Mouse (Mus musculus) liver, adult 2 months (tissue): ENCODE data around the gene Il31. TPM values are rescaled to one million over a fixed set of nuclear protein-coding genes. Genes with fewer than 3 reads are reported as not detected.

Experiments used
- DNase-seq: peaks from one replicate; pipeline ENCODE4 v3.0.0-alpha.2; 2011; ENCODE audit warnings: low read depth, low spot score; ENCODE audit errors: extremely low read depth
- H3K27ac ChIP-seq: fragments of 200-500 bp; replicated peaks from 2 replicates; pipeline ENCODE4 v1.5.1; 2012; ENCODE audit warnings: low read depth, mild to moderate bottlenecking, control low read depth, inconsistent platforms, low read length; ENCODE audit not compliant: insufficient read depth
- H3K27me3 ChIP-seq: fragments of 200-500 bp; 2 replicates; pipeline ENCODE4 v1.6.1; 2012; ENCODE audit warnings: mild to moderate bottlenecking, moderate library complexity, low read length, inconsistent platforms; ENCODE audit not compliant: control insufficient read depth, insufficient read depth
- H3K36me3 ChIP-seq: fragments of 200-500 bp; 2 replicates; pipeline ENCODE4 v1.6.1; 2012; ENCODE audit warnings: low read length, inconsistent platforms; ENCODE audit not compliant: control insufficient read depth, insufficient read depth
- H3K4me1 ChIP-seq: fragments of 200-500 bp; 2 replicates; pipeline ENCODE4 v1.6.1; 2011; ENCODE audit warnings: low read length; ENCODE audit not compliant: control insufficient read depth, insufficient read depth
- H3K4me3 ChIP-seq: fragments of 200-500 bp; 2 replicates; pipeline ENCODE4 v1.5.1; 2011; ENCODE audit warnings: low read depth, mild to moderate bottlenecking, control low read depth, low read length, moderate library complexity; ENCODE audit not compliant: insufficient read depth
- H3K79me2 ChIP-seq: fragments of 200-500 bp; 2 replicates; pipeline ENCODE4 v1.6.1; 2012; ENCODE audit warnings: inconsistent platforms, mild to moderate bottlenecking, low read length, moderate library complexity; ENCODE audit not compliant: control insufficient read depth, insufficient read depth
- H3K9ac ChIP-seq: fragments of 200-500 bp; 2 replicates; pipeline ENCODE4 v1.6.1; 2012; ENCODE audit warnings: low read depth, mild to moderate bottlenecking, control low read depth, inconsistent platforms, low read length
- CTCF ChIP-seq: fragments of 200-500 bp; IDR thresholded peaks from 2 replicates; pipeline ENCODE4 v1.5.1; 2011; ENCODE audit warnings: low read depth, low read length, control low read depth
- POLR2A ChIP-seq: fragments of 200-500 bp; IDR thresholded peaks from 2 replicates; pipeline ENCODE4 v1.6.1; 2011; ENCODE audit warnings: low read length, control low read depth; ENCODE audit not compliant: insufficient read depth; ENCODE audit errors: extremely low read depth
- WGBS: fragments of 180-500 bp; shearing (Covaris S2); methylation state at CpG from one replicate; pipeline ENCODE4 v1.1.7; 2018; 5-methylcytosine and 5-hydroxymethylcytosine counted together
- polyA plus RNA-seq: library from polyadenylated mRNA; depleted of rRNA; stranded (reverse); fragments of >200 nt; gene quantifications from 2 replicates; pipeline ENCODE4 v1.2.3, GENCODE M21; 2012; rRNA removed
- total RNA-seq: library from RNA; depleted of rRNA; stranded (reverse); fragments of >200 nt; gene quantifications from 2 replicates; pipeline ENCODE4 v1.2.3, GENCODE M21; 2014; rRNA removed

The Il31 gene
- total RNA-seq (not detected in 2 replicates), polyA plus RNA-seq (not detected in 2 replicates)

DNA sequence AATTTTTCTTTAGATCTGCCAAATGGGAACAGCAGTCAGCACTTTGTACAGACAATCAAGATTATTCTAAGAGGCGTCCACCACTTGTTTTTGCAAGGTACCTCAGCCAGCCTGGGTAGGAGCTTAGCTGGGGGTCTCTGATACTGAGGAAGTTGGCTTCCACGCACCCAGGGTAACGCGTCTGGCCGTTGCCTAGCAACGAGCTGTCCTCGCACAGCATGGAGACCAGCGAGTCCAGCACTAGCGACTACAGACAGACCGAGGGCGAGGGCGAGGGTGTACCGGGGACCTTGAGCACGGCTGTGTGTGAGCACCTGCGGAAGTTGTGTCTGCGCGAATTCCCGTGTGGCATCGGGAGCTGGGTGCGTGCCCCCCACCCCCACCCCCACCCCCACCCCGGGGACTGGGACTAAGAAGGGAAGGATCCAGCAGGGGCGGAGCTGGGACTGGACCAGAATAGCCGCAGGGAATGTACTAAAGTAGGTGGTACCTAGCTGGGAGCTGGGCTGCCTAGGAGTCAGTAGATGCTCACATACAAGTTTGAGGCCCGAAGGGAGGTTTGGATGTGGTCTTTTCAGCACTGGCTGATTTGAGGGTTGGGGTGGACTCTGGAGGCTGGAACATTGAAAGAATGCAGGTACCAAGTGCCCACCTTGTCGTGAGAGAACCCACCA, at the start of gene Il31, which contains the start of gene Lrrc43:
Gene Il31 (minus strand): TSS at position 378 of the 674 bp plus-strand sequence.
Gene Lrrc43 (plus strand): TSS at position 194 of the 674 bp plus-strand sequence.
- no peaks in the 10 kb centered on the region for H3K79me2 ChIP-seq
- WGBS: 14% methylated on average over 25 of the region's 25 CpGs
- H3K27me3 ChIP-seq: no peaks in the 10 kb centered on the region
- H3K36me3 ChIP-seq: no peaks in the 10 kb centered on the region
- H3K4me1 ChIP-seq: no peaks in the 10 kb centered on the region
- H3K4me3 ChIP-seq: no peak within 1 kb of the TSS
- DNase-seq: no peak
- no peak within 1 kb of the TSS for H3K27ac ChIP-seq
- H3K9ac ChIP-seq: no peak within 1 kb of the TSS
- no peak for TF ChIP-seq CTCF
- no peak for TF ChIP-seq POLR2A

DNA sequence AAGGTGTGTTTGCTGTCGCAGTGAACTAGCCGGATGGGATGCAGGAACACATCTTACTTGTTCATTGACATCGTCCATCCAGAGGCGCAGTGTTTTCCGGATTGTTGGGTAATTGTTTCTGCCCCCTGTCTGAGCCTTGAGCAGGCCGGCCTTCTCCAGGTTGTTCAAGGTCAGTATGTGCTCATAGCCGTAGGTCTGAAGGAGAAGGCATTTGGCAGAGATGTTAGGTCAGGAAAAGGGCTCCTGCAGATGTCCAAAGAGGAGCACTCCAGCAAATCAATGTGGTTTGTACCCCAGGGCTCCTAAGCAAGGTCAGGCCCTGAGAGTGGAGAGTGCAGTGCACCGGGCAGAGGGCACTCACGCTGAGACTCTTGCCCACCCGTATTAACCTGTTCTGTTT, 44.5 kb upstream of the Il31 start:
- Histone ChIP-seq H3K4me1 (no peaks in the 10 kb centered on the region), H3K27ac (no peak overlapping the region), H3K27me3 (no peaks in the 10 kb centered on the region), H3K9ac (no peak overlapping the region), H3K4me3 (no peak overlapping the region), H3K36me3 (peaks cover 44% of the 10 kb centered on the region), H3K79me2 (no peaks in the 10 kb centered on the region)
- WGBS: 94% methylated on average over 10 of the region's 10 CpGs
- DNase-seq: no peak
- TF ChIP-seq POLR2A: no peak
- TF ChIP-seq CTCF: no peak

DNA sequence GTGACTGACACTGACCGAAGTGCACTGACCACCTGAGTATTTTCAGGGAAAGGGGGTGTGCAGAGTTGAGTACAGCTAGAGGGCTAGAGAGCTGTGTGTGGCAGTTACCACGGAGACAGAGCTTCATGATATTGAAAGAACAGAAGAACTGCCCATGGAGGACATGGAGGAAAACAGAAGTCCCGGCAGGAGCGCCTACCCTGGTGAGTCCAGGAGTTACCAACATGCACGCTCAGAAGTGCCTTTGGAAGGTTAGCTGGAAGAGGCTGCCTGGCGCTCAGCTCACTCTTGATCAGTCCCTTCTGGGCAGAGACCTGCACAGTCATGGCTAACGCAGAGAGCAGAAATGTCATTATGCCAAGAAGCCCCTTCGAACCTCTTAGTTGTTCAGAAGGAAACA, 40.8 kb upstream of the Il31 start:
- H3K36me3 ChIP-seq: peaks cover 35% of the 10 kb centered on the region
- no peak overlapping the region for H3K4me3 ChIP-seq
- H3K27me3 ChIP-seq: no peaks in the 10 kb centered on the region
- TF ChIP-seq POLR2A (no peak), CTCF (no peak)
- no peaks in the 10 kb centered on the region for H3K4me1 ChIP-seq
- H3K79me2 ChIP-seq: no peaks in the 10 kb centered on the region
- 92% methylated on average over 8 of the region's 8 CpGs for WGBS
- H3K27ac ChIP-seq: no peak overlapping the region
- H3K9ac ChIP-seq: no peak overlapping the region
- DNase-seq: no peak

DNA sequence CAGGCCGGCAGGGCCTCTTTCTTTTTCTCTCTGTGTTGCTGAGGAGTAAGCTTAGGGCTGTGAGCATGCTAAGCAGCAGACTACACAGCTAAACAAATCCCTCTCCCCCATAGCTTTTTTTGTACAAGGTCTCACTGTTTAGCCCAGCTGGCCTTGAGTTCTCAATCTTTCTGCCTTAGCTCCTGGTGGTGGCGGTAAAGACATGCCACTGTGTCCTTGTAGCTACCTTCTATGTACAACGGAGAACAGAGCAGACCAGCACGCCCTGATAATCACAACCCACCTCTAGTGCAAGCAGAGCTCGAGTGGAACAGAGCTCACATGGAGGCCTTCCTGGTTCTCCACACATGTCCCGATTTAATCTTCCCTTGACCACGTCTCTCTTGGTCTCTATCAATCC, 39.4 kb upstream of the Il31 start:
- H3K27me3 ChIP-seq: no peaks in the 10 kb centered on the region
- 90% methylated on average over 7 of the region's 7 CpGs for WGBS
- DNase-seq: no peak
- H3K9ac ChIP-seq: no peak overlapping the region
- peaks cover under 1% of the 10 kb centered on the region; the same call in 1 of the 2 replicates for H3K79me2 ChIP-seq
- H3K4me1 ChIP-seq: peaks cover 2% of the 10 kb centered on the region; the same call in 1 of the 2 replicates
- no peak overlapping the region for H3K27ac ChIP-seq
- no peak overlapping the region for H3K4me3 ChIP-seq
- peaks cover 33% of the 10 kb centered on the region for H3K36me3 ChIP-seq
- TF ChIP-seq CTCF (no peak), POLR2A (no peak)

DNA sequence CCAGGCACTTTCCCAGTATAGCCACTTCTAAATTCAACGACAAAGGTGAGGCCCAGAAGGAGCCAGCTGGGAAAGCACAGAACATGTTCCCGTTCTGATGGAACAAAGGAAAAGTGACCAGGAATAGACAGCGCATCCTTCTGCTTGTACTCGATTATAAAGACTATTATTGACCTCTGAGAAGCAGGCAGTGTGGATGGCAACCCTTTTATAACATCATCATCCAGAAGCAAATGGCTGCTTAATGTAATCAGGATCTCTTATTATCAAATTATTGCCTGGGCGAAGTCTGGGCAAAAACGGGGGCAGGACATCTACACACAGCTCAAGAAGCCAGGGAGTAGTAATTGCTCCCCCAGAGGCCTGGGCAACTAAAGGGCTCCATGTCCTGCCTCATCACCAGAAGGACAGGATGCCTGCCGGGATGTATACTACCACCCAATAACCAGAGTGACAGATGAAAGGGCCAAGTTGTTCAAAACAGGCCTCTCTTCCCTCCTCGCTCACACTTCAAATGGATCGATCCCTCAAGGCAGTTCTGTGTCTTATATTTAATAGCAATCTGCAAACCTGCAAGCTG, 36.7 kb upstream of the Il31 start:
- DNase-seq: no peak
- H3K4me1 ChIP-seq: peaks cover 4% of the 10 kb centered on the region; the same call in 1 of the 2 replicates
- H3K9ac ChIP-seq: no peak overlapping the region
- no peaks in the 10 kb centered on the region for H3K27me3 ChIP-seq
- peaks cover 20% of the 10 kb centered on the region; the same call in 1 of the 2 replicates for H3K36me3 ChIP-seq
- H3K4me3 ChIP-seq: no peak overlapping the region
- H3K79me2 ChIP-seq: peaks cover 4% of the 10 kb centered on the region; the same call in 1 of the 2 replicates
- 91% methylated on average over 9 of the region's 9 CpGs for WGBS
- no peak overlapping the region for H3K27ac ChIP-seq
- TF ChIP-seq POLR2A (no peak), CTCF (no peak)
